Mouse (Mus musculus) MEL-GATA-1-ER (cell line): ENCODE measurements around the gene Gabrq.

Source experiments
- DNase-seq: peaks from one replicate; pipeline ENCODE4 v3.0.0-alpha.2; 2012; ENCODE audit warnings: low read depth; ENCODE audit errors: extremely low read depth

Gabrq gene

DNA sequence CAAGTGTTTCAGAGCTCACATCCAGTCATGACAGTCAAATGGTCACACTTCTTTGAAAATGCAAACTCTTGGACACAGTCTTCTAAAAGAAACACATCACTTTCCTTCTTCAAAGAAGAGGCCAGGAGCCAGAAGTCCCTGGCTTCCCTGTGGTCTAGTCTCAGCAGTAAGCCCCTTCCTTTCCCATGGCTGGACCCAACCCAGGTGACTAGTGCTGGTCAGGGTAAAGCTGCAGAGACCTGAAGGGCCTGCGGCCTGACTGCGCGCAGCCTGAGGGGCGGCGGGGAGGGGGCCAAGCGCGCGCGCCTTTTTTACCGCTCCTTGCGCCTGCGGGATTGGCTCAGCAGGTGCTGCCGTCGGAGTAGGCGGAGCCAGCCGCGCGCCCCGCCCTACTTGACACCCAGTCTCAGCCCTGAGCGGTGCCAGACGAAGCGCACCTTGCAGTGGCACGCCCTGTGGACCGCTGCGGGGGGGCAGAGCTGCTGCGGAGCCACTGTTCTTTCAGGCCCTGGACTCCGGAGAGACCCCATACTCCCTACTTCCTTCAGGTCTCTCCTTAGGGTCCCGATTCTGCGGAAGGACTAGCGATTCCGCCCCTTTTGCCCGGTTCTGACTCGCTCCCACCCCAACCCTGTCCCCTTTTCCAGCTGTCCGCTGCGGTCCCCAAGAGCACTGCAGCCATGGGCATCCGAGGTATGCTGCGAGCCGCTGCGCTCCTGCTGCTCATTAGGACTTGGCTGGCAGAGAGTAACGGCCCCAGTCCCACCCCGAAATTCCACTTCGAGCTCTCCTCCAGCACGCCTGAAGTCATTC is at the start of gene Gabrq:
Gabrq (plus strand) TSS at position 403 of the 813 bp plus-strand sequence.
- DNase-seq, result no peak

DNA sequence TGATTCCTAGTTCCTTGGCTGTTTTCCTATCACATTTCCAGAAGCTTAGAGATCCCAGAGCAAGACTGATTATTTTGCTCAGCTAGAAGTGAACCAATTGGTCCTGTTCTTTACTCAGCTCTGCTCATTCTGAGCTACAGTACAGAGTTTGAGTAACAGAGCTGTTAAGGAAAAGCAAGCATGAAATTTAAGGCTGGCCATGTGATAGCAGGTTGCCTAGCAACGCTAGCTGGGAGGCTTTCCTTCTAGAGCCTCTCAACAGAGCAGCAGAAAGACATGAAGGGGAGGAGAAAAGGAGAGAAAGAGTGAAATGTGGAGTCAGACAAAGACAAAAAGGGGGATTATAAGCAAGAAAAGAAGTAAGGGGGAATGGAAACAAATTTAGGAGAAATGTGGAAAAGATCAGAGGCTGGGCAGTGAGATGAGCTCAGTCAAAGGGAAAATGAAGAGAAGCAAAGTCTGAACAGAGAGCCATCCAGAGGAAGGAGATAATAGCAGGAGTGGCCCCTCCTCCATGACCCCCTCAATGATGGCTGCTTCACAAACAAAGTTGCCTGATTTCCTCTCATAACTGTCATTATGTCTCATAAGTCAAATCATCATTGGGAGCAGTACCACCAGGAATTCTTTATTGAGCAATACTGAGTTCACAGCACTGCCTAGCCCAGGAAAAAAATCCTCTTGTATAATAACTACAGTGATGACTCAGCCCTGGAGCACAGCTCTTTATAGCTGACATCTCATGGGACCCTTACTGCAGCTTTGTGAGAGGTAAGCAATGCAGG is 36.0 kb upstream of the Gabrq start:
- DNase-seq, result no peak

DNA sequence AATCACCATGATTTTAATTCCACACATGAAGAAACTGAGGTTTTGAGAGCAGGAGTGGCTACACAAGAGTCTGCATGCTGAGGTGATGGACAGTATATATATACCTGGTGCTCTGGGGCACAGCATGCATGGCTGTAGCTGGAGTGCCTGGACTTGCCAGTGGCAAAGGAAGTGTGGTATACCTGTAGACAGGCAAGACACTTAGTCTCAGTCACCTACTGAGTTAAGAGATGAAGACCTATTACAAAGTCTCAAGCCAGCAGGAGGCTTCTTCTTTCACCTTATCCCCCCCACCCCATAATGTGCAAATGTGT is 35.5 kb upstream of the Gabrq start:
- DNase-seq, result no peak

DNA sequence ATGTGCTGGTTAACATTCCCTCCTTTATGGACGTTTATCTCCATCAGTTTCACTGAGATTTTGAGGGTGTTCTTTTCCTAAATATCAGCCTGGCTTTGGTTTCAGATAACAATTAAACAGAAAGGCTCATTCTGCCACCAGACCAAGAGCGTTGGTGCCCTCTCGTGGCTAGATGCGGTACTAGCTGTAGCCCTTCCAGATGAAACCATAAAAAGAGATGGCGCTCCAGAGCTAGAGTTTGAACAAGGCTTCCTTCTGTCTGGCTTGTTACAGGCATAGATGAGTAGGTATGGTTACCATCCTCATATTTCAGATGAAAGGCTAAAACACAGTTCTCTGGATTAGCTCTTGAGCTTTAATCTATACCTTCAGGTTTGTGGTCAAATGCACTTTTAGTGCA is 5.4 kb upstream of the Gabrq start:
- peak; percentile 21 for DNase-seq

DNA sequence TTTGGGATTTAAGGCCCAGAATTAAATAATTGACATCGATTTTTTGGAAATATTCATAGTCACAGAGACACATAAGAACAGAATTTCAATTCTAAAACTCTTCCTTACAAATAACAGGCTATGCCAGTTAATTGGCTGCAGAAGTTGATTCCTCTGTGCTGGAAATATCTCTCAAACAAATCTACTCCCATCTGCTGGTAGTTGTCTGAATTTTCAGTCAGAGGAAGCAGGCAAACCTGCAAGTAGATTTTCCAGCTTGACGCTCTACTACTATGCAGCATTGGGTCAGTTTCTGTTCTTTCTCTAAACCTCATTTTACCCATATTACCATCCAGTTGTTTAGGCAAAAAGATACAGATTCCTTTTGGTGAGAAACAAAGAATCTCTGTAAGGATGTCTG is 1.7 kb upstream of the Gabrq start:
- DNase-seq, result no peak

DNA sequence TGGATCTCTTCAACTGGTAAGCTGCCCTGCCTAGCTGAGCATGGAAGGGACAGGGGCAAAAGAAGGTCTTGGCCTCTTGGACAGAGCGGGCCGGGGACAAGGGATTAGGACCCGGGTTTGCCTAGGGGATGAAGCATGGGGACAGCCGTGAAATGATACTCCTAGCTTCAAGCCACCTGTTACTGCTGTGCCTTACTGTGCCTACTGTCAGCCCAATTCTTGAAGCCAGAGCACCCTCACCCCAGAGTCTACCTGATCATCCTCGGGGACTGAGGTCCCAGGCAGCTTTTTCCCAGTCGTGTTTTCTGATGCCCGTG is 569 bp downstream of the Gabrq start:
- DNase-seq, result no peak
